Mouse (Mus musculus) urinary bladder, postnatal 25 days (tissue): ENCODE measurements around the gene Aebp2.
A peak's percentile ranks its signal among the peaks of the same experiment; 100 is the strongest.
"Not testable (repeated sequence)": the region's sequence is repeated elsewhere in the genome, so short reads cannot be mapped to it uniquely, and the experiment has no call there.

Source experiments
- DNase-seq: peaks from one replicate; pipeline ENCODE4 v3.0.0; 2022; ENCODE audit warnings: low spot score

Gene Aebp2

GRCm38 (mm10) chr6:140622391-140623225 is at the start of gene Aebp2:
Aebp2 (plus strand) TSS chr6:140622663.
- peak; percentile 33 for DNase-seq

- no peak for DNase-seq
Measured at GRCm38 (mm10) chr6:140574943-140575342, 47.5 kb upstream of the Aebp2 start.

GRCm38 (mm10) chr6:140576133-140576532 is 46.3 kb upstream of the Aebp2 start:
- no peak for DNase-seq

GRCm38 (mm10) chr6:140576961-140577821 is 45.3 kb upstream of the Aebp2 start:
- no peak for DNase-seq

GRCm38 (mm10) chr6:140577822-140578170 is 44.7 kb upstream of the Aebp2 start:
- no peak for DNase-seq

GRCm38 (mm10) chr6:140578985-140579384 is 43.5 kb upstream of the Aebp2 start:
- DNase-seq, result not testable (repeated sequence)

GRCm38 (mm10) chr6:140580170-140580569 is 42.3 kb upstream of the Aebp2 start:
- DNase-seq, result no peak

- no peak for DNase-seq
Measured at GRCm38 (mm10) chr6:140586714-140587259, 35.7 kb upstream of the Aebp2 start.

GRCm38 (mm10) chr6:140591331-140591730 is 31.1 kb upstream of the Aebp2 start:
- DNase-seq, result no peak

GRCm38 (mm10) chr6:140592713-140593112 is 29.8 kb upstream of the Aebp2 start:
- DNase-seq, result no peak

GRCm38 (mm10) chr6:140593420-140594170 is 28.9 kb upstream of the Aebp2 start:
- peak; percentile 40 for DNase-seq

- DNase-seq, result not testable (repeated sequence)
Measured at GRCm38 (mm10) chr6:140595551-140595950, 26.9 kb upstream of the Aebp2 start.

- no peak for DNase-seq
Measured at GRCm38 (mm10) chr6:140597381-140598329, 24.8 kb upstream of the Aebp2 start.

GRCm38 (mm10) chr6:140598516-140598915 is 23.9 kb upstream of the Aebp2 start:
- no peak for DNase-seq

GRCm38 (mm10) chr6:140599337-140599736 is 23.1 kb upstream of the Aebp2 start:
- no peak for DNase-seq

- DNase-seq, result not testable (repeated sequence)
Measured at GRCm38 (mm10) chr6:140600671-140601070, 21.8 kb upstream of the Aebp2 start.

GRCm38 (mm10) chr6:140601175-140601574 is 21.3 kb upstream of the Aebp2 start:
- DNase-seq, result no peak

GRCm38 (mm10) chr6:140603228-140603944 is 19.1 kb upstream of the Aebp2 start:
- DNase-seq, result no peak

GRCm38 (mm10) chr6:140605173-140605572 is 17.3 kb upstream of the Aebp2 start:
- not testable (repeated sequence) for DNase-seq

- DNase-seq, result no peak
Measured at GRCm38 (mm10) chr6:140605732-140606131, 16.7 kb upstream of the Aebp2 start.
